Mouse (Mus musculus) hindbrain, postnatal 0 days (tissue): ENCODE measurements at regions not wholly inside any gene's neighbourhood (a gene's known extent, or its start where the extent isn't known, plus 50 kb on each side); places are given as distances from the start of the nearest gene placed in this dataset.

Source experiments
- ATAC-seq: fragments of 200-750 bp; cut with Nextera tagmentation; 2 replicates; pipeline ENCODE4 v1.8.0; 2017; ENCODE audit warnings: mild to moderate bottlenecking, moderate TSS enrichment, moderate library complexity
- DNase-seq: peaks from one replicate; pipeline ENCODE4 v3.0.0-alpha.2; 2015; ENCODE audit warnings: low spot score
- H3K27ac ChIP-seq: fragments of 300-500 bp; sonication (generic); 2 replicates; pipeline ENCODE4 v1.5.1; 2014; ENCODE audit warnings: mild to moderate bottlenecking
- H3K27me3 ChIP-seq: fragments of 300-500 bp; sonication (generic); 2 replicates; pipeline ENCODE4 v1.6.1; 2014; ENCODE audit warnings: low read length, mixed read lengths; ENCODE audit not compliant: insufficient read depth
- H3K36me3 ChIP-seq: fragments of 300-500 bp; sonication (generic); 2 replicates; pipeline ENCODE4 v1.6.1; 2014; ENCODE audit warnings: low read length, mixed read lengths; ENCODE audit not compliant: insufficient read depth
- H3K4me1 ChIP-seq: fragments of 300-500 bp; sonication (generic); 2 replicates; pipeline ENCODE4 v1.6.1; 2014; ENCODE audit warnings: antibody characterized with exemption, low read length, mixed read lengths; ENCODE audit not compliant: insufficient read depth
- H3K4me2 ChIP-seq: fragments of 300-500 bp; sonication (generic); 2 replicates; pipeline ENCODE4 v1.6.1; 2014; ENCODE audit warnings: low read depth, mild to moderate bottlenecking, low read length, moderate library complexity, mixed read lengths
- H3K4me3 ChIP-seq: fragments of 300-500 bp; sonication (generic); 2 replicates; pipeline ENCODE4 v1.5.1; 2014; ENCODE audit warnings: low read length
- H3K9ac ChIP-seq: fragments of 300-500 bp; sonication (generic); replicated peaks from 2 replicates; pipeline ENCODE4 v1.6.1; 2014; ENCODE audit warnings: mild to moderate bottlenecking, low read length, moderate library complexity, mixed read lengths
- H3K9me3 ChIP-seq: fragments of 300-500 bp; sonication (generic); 2 replicates; pipeline ENCODE4 v1.6.1; 2016; ENCODE audit warnings: low read length, mixed read lengths
- CTCF ChIP-seq: IDR thresholded peaks from 2 replicates; pipeline ENCODE4 v1.5.1; 2016; ENCODE audit warnings: antibody characterized with exemption, control low read depth, low read depth
- WGBS: fragments of 180-500 bp; shearing (Covaris S2); extraction: QIAGEN DNeasy Blood & Tissue Kit; methylation state at CpG from one replicate; pipeline ENCODE4 v1.1.7; 2014; 5-methylcytosine and 5-hydroxymethylcytosine counted together

DNA sequence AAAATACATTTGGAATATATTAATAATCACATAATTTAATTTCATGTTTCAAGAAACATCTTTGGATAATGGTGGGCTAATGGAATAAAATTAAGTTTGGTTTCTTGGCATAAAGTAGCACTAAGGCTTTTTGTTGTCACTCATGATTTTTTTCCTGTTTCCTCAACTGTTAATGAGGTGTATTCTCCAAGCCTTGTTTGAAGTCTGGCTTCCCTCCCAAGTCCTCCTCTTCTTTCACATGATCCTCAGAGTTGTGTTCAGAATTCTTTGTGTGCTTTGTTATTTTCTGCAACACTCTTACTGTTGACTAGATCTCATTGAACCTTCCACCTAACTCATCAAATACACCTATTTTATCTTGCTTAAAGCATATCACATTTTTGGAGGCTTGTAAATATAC lies 221.6 kb upstream of the Zeb2 start:
- ATAC-seq, result no peak
- no peak overlapping the region for H3K27ac ChIP-seq
- no peaks in the 10 kb centered on the region for H3K36me3 ChIP-seq
- H3K27me3 ChIP-seq, result no peaks in the 10 kb centered on the region
- H3K4me1 ChIP-seq, result no peaks in the 10 kb centered on the region
- no peak overlapping the region for H3K4me2 ChIP-seq
- DNase-seq, result no peak
- no peaks in the 10 kb centered on the region for H3K9me3 ChIP-seq
- H3K4me3 ChIP-seq, result no peak overlapping the region
- TF ChIP-seq CTCF, result no peak
- H3K9ac ChIP-seq, result no peak overlapping the region

- TF ChIP-seq CTCF, result no peak
- H3K27ac ChIP-seq, result no peak overlapping the region
- H3K9me3 ChIP-seq, result no peaks in the 10 kb centered on the region
- no peak overlapping the region for H3K4me3 ChIP-seq
- H3K4me1 ChIP-seq, result no peaks in the 10 kb centered on the region
- WGBS, result 85% methylated on average over 4 of the region's 4 CpGs
- no peaks in the 10 kb centered on the region for H3K36me3 ChIP-seq
- no peak for DNase-seq
- no peak overlapping the region for H3K9ac ChIP-seq
- H3K27me3 ChIP-seq, result no peaks in the 10 kb centered on the region
- no peak overlapping the region for H3K4me2 ChIP-seq
- no peak for ATAC-seq
Observed at GRCm38 (mm10) chr2:45316945-45317565, 199.9 kb upstream of the Zeb2 start.

- no peak for ATAC-seq
- WGBS, result 61% methylated on average over 7 of the region's 7 CpGs
Observed at GRCm38 (mm10) chr2:45287530-45288009, 170.4 kb upstream of the Zeb2 start.

DNA sequence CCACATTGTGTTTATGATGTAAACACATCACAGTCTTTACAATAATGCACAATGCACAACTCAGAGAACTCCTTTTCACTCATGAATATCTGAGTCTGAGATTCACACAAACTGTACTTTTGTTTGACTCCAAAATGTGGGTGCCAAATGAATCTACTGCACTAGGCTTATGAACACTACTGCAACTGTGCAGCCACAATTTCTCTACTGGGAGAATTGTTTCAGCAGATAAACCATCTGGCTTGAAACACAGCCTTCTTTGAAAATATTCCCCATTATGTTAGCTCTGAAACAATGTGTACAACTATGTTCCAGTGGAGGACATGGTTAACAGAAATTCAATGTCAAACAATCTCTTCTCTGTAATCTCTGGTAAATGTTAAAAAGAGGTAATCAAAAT lies 166.6 kb upstream of the Zeb2 start:
- TF ChIP-seq CTCF, result no peak
- H3K4me3 ChIP-seq, result no peak overlapping the region
- no peaks in the 10 kb centered on the region for H3K36me3 ChIP-seq
- no peaks in the 10 kb centered on the region for H3K4me1 ChIP-seq
- no peaks in the 10 kb centered on the region for H3K9me3 ChIP-seq
- no peak for DNase-seq
- no peak overlapping the region for H3K27ac ChIP-seq
- H3K27me3 ChIP-seq, result no peaks in the 10 kb centered on the region
- no peak overlapping the region for H3K9ac ChIP-seq
- no peak for ATAC-seq
- H3K4me2 ChIP-seq, result no peak overlapping the region

More at GRCm38 (mm10) chr2:45287530-45288009, 170.4 kb upstream of the Zeb2 start:
- Histone ChIP-seq H3K4me3 (no peak overlapping the region), H3K4me2 (no peak overlapping the region), H3K9me3 (no peaks in the 10 kb centered on the region), H3K9ac (no peak overlapping the region), H3K4me1 (no peaks in the 10 kb centered on the region), H3K36me3 (no peaks in the 10 kb centered on the region), H3K27me3 (no peaks in the 10 kb centered on the region), H3K27ac (no peak overlapping the region)
- TF ChIP-seq CTCF, result no peak
- DNase-seq, result no peak

GRCm38 (mm10) chr2:45279490-45279889 lies 162.3 kb upstream of the Zeb2 start:
- H3K9ac ChIP-seq, result no peak overlapping the region
- H3K4me3 ChIP-seq, result no peak overlapping the region
- ATAC-seq, result no peak
- TF ChIP-seq CTCF, result no peak
- H3K27ac ChIP-seq, result no peak overlapping the region
- DNase-seq, result no peak
- no peaks in the 10 kb centered on the region for H3K9me3 ChIP-seq
- no peak overlapping the region for H3K4me2 ChIP-seq
- 84% methylated on average over 4 of the region's 4 CpGs for WGBS
- H3K36me3 ChIP-seq, result no peaks in the 10 kb centered on the region
- H3K27me3 ChIP-seq, result no peaks in the 10 kb centered on the region
- no peaks in the 10 kb centered on the region for H3K4me1 ChIP-seq

GRCm38 (mm10) chr2:45277602-45278001 lies 160.4 kb upstream of the Zeb2 start:
- Histone ChIP-seq H3K4me3 (no peak overlapping the region), H3K4me1 (no peaks in the 10 kb centered on the region), H3K27ac (no peak overlapping the region), H3K36me3 (no peaks in the 10 kb centered on the region), H3K9me3 (no peaks in the 10 kb centered on the region), H3K4me2 (no peak overlapping the region), H3K9ac (no peak overlapping the region), H3K27me3 (no peaks in the 10 kb centered on the region)
- no peak for DNase-seq
- 97% methylated on average over 2 of the region's 2 CpGs for WGBS
- no peak for TF ChIP-seq CTCF
- no peak for ATAC-seq

GRCm38 (mm10) chr2:45276703-45277102 lies 159.5 kb upstream of the Zeb2 start:
- no peak overlapping the region for H3K9ac ChIP-seq
- no peak for TF ChIP-seq CTCF
- WGBS, result 89% methylated on average over 1 of the region's 1 CpGs
- H3K4me3 ChIP-seq, result no peak overlapping the region
- no peaks in the 10 kb centered on the region for H3K9me3 ChIP-seq
- no peak for DNase-seq
- no peak overlapping the region for H3K4me2 ChIP-seq
- ATAC-seq, result no peak
- H3K4me1 ChIP-seq, result no peaks in the 10 kb centered on the region
- no peak overlapping the region for H3K27ac ChIP-seq
- no peaks in the 10 kb centered on the region for H3K36me3 ChIP-seq
- H3K27me3 ChIP-seq, result no peaks in the 10 kb centered on the region
